Mouse (Mus musculus): ENCODE results near the gene Tubb2b.
"Not testable (repeated sequence)": the region's sequence is repeated elsewhere in the genome, so short reads cannot be mapped to it uniquely, and the experiment has no call there.

Tubb2b gene

GRCm38 (mm10) chr13:34105364-34105763, 24.9 kb downstream of the Tubb2b start:
- DNase-seq, result no peak

GRCm38 (mm10) chr13:34101908-34102307, 28.4 kb downstream of the Tubb2b start:
- no peak for DNase-seq

- DNase-seq, result no peak
These were observed 29.0 kb downstream of the Tubb2b start for GRCm38 (mm10) chr13:34101247-34101646.

- DNase-seq, result no peak
These were observed 29.5 kb downstream of the Tubb2b start for GRCm38 (mm10) chr13:34100733-34101132.

- no peak for DNase-seq
These were observed 33.2 kb downstream of the Tubb2b start for GRCm38 (mm10) chr13:34097086-34097485.

GRCm38 (mm10) chr13:34096455-34096854, 33.8 kb downstream of the Tubb2b start:
- DNase-seq, result no peak

GRCm38 (mm10) chr13:34095542-34096435, 34.5 kb downstream of the Tubb2b start:
- no peak for DNase-seq

- DNase-seq, result no peak
These were observed 40.9 kb downstream of the Tubb2b start for GRCm38 (mm10) chr13:34089358-34089757.

GRCm38 (mm10) chr13:34088871-34089288, 41.4 kb downstream of the Tubb2b start:
- no peak for DNase-seq

GRCm38 (mm10) chr13:34088201-34088649, 42.0 kb downstream of the Tubb2b start:
- DNase-seq, result not testable (repeated sequence)

GRCm38 (mm10) chr13:34087052-34087812, 43.0 kb downstream of the Tubb2b start:
- DNase-seq, result no peak

GRCm38 (mm10) chr13:34084026-34084750, 46.1 kb downstream of the Tubb2b start:
- DNase-seq, result no peak

GRCm38 (mm10) chr13:34081926-34082325, 48.3 kb downstream of the Tubb2b start:
- no peak for DNase-seq

GRCm38 (mm10) chr13:34079801-34080200, 50.5 kb downstream of the Tubb2b start:
- DNase-seq, result no peak

GRCm38 (mm10) chr13:34078500-34079280, 51.6 kb downstream of the Tubb2b start:
- no peak for DNase-seq

GRCm38 (mm10) chr13:34077492-34078271, 52.6 kb downstream of the Tubb2b start, which contains the start of gene Tubb2a:
TSS of gene Tubb2a (minus strand) at chr13:34078007.
- peak; percentile 93 to 95 for DNase-seq
